Mouse (Mus musculus) forebrain, embryonic 11.5 days (tissue): ENCODE data around the gene Itpr3. TPM values are rescaled to one million over a fixed set of nuclear protein-coding genes. Genes with fewer than 3 reads are reported as not detected.

Experiments
- ATAC-seq: fragments of 200-750 bp; cut with Nextera tagmentation; replicated peaks from 2 replicates; pipeline ENCODE4 v1.8.0; 2017; ENCODE audit warnings: moderate TSS enrichment; ENCODE audit not compliant: low FRiP score
- DNase-seq: peaks from one replicate; pipeline ENCODE4 v3.0.0-alpha.2; 2017; ENCODE audit warnings: low spot score
- H3K27ac ChIP-seq: fragments of 300-500 bp; sonication (generic); 2 replicates; pipeline ENCODE4 v1.5.1; 2014; ENCODE audit warnings: low read depth, low read length
- H3K27me3 ChIP-seq: fragments of 300-500 bp; sonication (generic); 2 replicates; pipeline ENCODE4 v1.6.1; 2014; ENCODE audit warnings: mild to moderate bottlenecking, low read length, mixed read lengths; ENCODE audit not compliant: control insufficient read depth, insufficient read depth
- H3K36me3 ChIP-seq: fragments of 300-500 bp; sonication (generic); 2 replicates; pipeline ENCODE4 v1.6.1; 2014; ENCODE audit warnings: mild to moderate bottlenecking, low read length, moderate library complexity, mixed read lengths; ENCODE audit not compliant: control insufficient read depth, insufficient read depth
- H3K4me1 ChIP-seq: fragments of 300-500 bp; sonication (generic); replicated peaks from 2 replicates; pipeline ENCODE4 v1.6.1; 2014; ENCODE audit warnings: low read length, mixed read lengths; ENCODE audit not compliant: control insufficient read depth, insufficient read depth
- H3K4me2 ChIP-seq: fragments of 300-500 bp; sonication (generic); 2 replicates; pipeline ENCODE4 v1.6.1; 2014; ENCODE audit warnings: low read depth, mild to moderate bottlenecking, low read length, moderate library complexity, mixed read lengths; ENCODE audit not compliant: severe bottlenecking
- H3K4me3 ChIP-seq: fragments of 300-500 bp; sonication (generic); 2 replicates; pipeline ENCODE4 v1.5.1; 2014; ENCODE audit warnings: low read depth, low read length
- H3K9ac ChIP-seq: fragments of 300-500 bp; sonication (generic); 2 replicates; pipeline ENCODE4 v1.6.1; 2014; ENCODE audit warnings: low read length
- H3K9me3 ChIP-seq: fragments of 300-500 bp; sonication (generic); 2 replicates; pipeline ENCODE4 v1.6.1; 2016; ENCODE audit warnings: low read length, mixed read lengths; ENCODE audit not compliant: control insufficient read depth
- WGBS: fragments of 180-500 bp; shearing (Covaris S2); extraction: QIAGEN DNeasy Blood & Tissue Kit; methylation state at CpG from one replicate; pipeline ENCODE4 v1.1.7; 2014; 5-methylcytosine and 5-hydroxymethylcytosine counted together
- polyA plus RNA-seq: library from polyadenylated mRNA; unstranded; fragments of >200 nt; fragmentation: Nextera tagmentation; extraction: Ambion mirVana; gene quantifications from 2 replicates; pipeline ENCODE4 v1.2.1, GENCODE M21; 2014

The Itpr3 gene
- polyA plus RNA-seq, 1 experiment from 2014 or later = 2.2 TPM

- Histone ChIP-seq H3K9ac (no peak overlapping the region), H3K4me2 (no peak overlapping the region), H3K9me3 (no peaks in the 10 kb centered on the region), H3K27ac (no peak overlapping the region), H3K27me3 (no peaks in the 10 kb centered on the region), H3K4me1 (peaks cover 8% of the 10 kb centered on the region; the same call in 1 of the 2 replicates), H3K4me3 (no peak overlapping the region), H3K36me3 (no peaks in the 10 kb centered on the region)
- no peak for DNase-seq
- WGBS = 94% methylated on average over 4 of the region's 4 CpGs
- no peak for ATAC-seq
Measured at GRCm38 (mm10) chr17:27030896-27031295, 26.2 kb upstream of the Itpr3 start.

- DNase-seq = no peak
- H3K36me3 ChIP-seq = no peaks in the 10 kb centered on the region
- WGBS = 65% methylated on average over 7 of the region's 7 CpGs
- no peak overlapping the region for H3K4me3 ChIP-seq
- no peak overlapping the region for H3K9ac ChIP-seq
- no peaks in the 10 kb centered on the region for H3K9me3 ChIP-seq
- peaks cover 6% of the 10 kb centered on the region; the same call in 1 of the 2 replicates for H3K4me1 ChIP-seq
- ATAC-seq = no peak
- H3K27me3 ChIP-seq = no peaks in the 10 kb centered on the region
- no peak overlapping the region for H3K27ac ChIP-seq
- H3K4me2 ChIP-seq = no peak overlapping the region
Measured at GRCm38 (mm10) chr17:27032328-27032727, 24.8 kb upstream of the Itpr3 start.

GRCm38 (mm10) chr17:27032869-27033268 lies 24.2 kb upstream of the Itpr3 start:
- ATAC-seq = peak; percentile 42; the same call in 1 of the 2 replicates
- WGBS = 2% methylated on average over 14 of the region's 14 CpGs
- H3K9me3 ChIP-seq = no peaks in the 10 kb centered on the region
- no peak overlapping the region for H3K4me2 ChIP-seq
- DNase-seq = peak; percentile 92
- no peak overlapping the region for H3K4me3 ChIP-seq
- 0 out of 2 replicates have a peak, but pooled peaks cover 1% of the 10 kb centered on the region for H3K4me1 ChIP-seq
- no peak overlapping the region for H3K9ac ChIP-seq
- H3K36me3 ChIP-seq = no peaks in the 10 kb centered on the region
- H3K27me3 ChIP-seq = no peaks in the 10 kb centered on the region
- H3K27ac ChIP-seq = no peak overlapping the region

- Histone ChIP-seq H3K4me2 (no peak overlapping the region), H3K4me1 (peaks cover 13% of the 10 kb centered on the region; the same call in 1 of the 2 replicates), H3K9ac (no peak overlapping the region), H3K9me3 (no peaks in the 10 kb centered on the region), H3K27me3 (no peaks in the 10 kb centered on the region), H3K27ac (no peak overlapping the region), H3K36me3 (no peaks in the 10 kb centered on the region), H3K4me3 (no peak overlapping the region)
- DNase-seq (no peak), ATAC-seq (no peak)
- 77% methylated on average over 7 of the region's 7 CpGs for WGBS
Measured at GRCm38 (mm10) chr17:27036465-27036864, 20.6 kb upstream of the Itpr3 start.

- Histone ChIP-seq H3K4me3 (no peak overlapping the region), H3K9ac (no peak overlapping the region), H3K27ac (no peak overlapping the region), H3K4me1 (peaks cover 13% of the 10 kb centered on the region; the same call in 1 of the 2 replicates), H3K9me3 (no peaks in the 10 kb centered on the region), H3K27me3 (no peaks in the 10 kb centered on the region), H3K36me3 (no peaks in the 10 kb centered on the region), H3K4me2 (no peak overlapping the region)
- ATAC-seq = no peak
- DNase-seq = no peak
- 43% methylated on average over 18 of the region's 18 CpGs for WGBS
Measured at GRCm38 (mm10) chr17:27038335-27039050, 18.6 kb upstream of the Itpr3 start.

- Histone ChIP-seq H3K27me3 (no peaks in the 10 kb centered on the region), H3K36me3 (no peaks in the 10 kb centered on the region), H3K27ac (no peak overlapping the region), H3K4me2 (no peak overlapping the region), H3K9me3 (no peaks in the 10 kb centered on the region), H3K4me1 (peaks cover 13% of the 10 kb centered on the region; the same call in 1 of the 2 replicates), H3K9ac (peak overlapping the region; percentile 27; the same call in 1 of the 2 replicates), H3K4me3 (no peak overlapping the region)
- ATAC-seq (no peak), DNase-seq (no peak)
- WGBS = 65% methylated on average over 10 of the region's 10 CpGs
Measured at GRCm38 (mm10) chr17:27039432-27040102, 17.5 kb upstream of the Itpr3 start.

- H3K4me1 ChIP-seq = peaks cover 13% of the 10 kb centered on the region; the same call in 1 of the 2 replicates
- ATAC-seq (no peak), DNase-seq (peak; percentile 80)
- H3K27ac ChIP-seq = peak overlapping the region; percentile 31; the same call in 1 of the 2 replicates
- peak overlapping the region; percentile 27 for H3K9ac ChIP-seq
- no peaks in the 10 kb centered on the region for H3K36me3 ChIP-seq
- H3K27me3 ChIP-seq = no peaks in the 10 kb centered on the region
- no peaks in the 10 kb centered on the region for H3K9me3 ChIP-seq
- H3K4me3 ChIP-seq = no peak overlapping the region
- peak overlapping the region; percentile 31 for H3K4me2 ChIP-seq
- 11% methylated on average over 20 of the region's 20 CpGs for WGBS
Measured at GRCm38 (mm10) chr17:27040304-27041045, 16.6 kb upstream of the Itpr3 start.

- ATAC-seq = no peak
- no peak overlapping the region for H3K9ac ChIP-seq
- no peak for DNase-seq
Measured at GRCm38 (mm10) chr17:27041046-27041786, 15.9 kb upstream of the Itpr3 start.

More at GRCm38 (mm10) chr17:27041046-27041786, 15.9 kb upstream of the Itpr3 start:
- Histone ChIP-seq H3K36me3 (no peaks in the 10 kb centered on the region), H3K27ac (no peak overlapping the region), H3K27me3 (no peaks in the 10 kb centered on the region), H3K4me2 (no peak overlapping the region), H3K4me3 (no peak overlapping the region), H3K9me3 (no peaks in the 10 kb centered on the region), H3K4me1 (peaks cover 13% of the 10 kb centered on the region; the same call in 1 of the 2 replicates)
- 51% methylated on average over 10 of the region's 13 CpGs for WGBS
